8 mouse cellular contexts compared by ENCODE assay signal in genomic region chr19:5802011-5802786, GRCm38 (mm10). TPM values are rescaled to one million over a fixed set of nuclear protein-coding genes. Genes with fewer than 3 reads are reported as not detected.
A peak's percentile ranks its signal among the peaks of the same experiment; 100 is the strongest.
DNase-seq lines count a peak whose midpoint lies in the region; ATAC-seq and TF ChIP-seq lines count a peak whose summit lies in the region.

No protein-coding gene starts in this region.

- TF ChIP-seq CTCF in gastrocnemius, adult 2 months (IDR thresholded peaks at IDR 0.05): no peak
- TF ChIP-seq CTCF in hindbrain, postnatal 0 days (IDR thresholded peaks at IDR 0.05; ENCODE audit: low read depth): no peak
- TF ChIP-seq CTCF in left cerebral cortex, adult 2 months (IDR thresholded peaks at IDR 0.05): no peak

- H3K9ac ChIP-seq in hindbrain, postnatal 0 days (replicated peaks; ENCODE audit: low read length): peak overlapping the region; percentile 89

- intact Hi-C loops in gastrocnemius, adult 2 months (cut with DNase I): no loop called here
- intact Hi-C loops in left cerebral cortex, adult 2 months (cut with DNase I): loop anchor here (2.0 kb wide), 1 partner anchor 17 kb away; no protein-coding TSS in a partner anchor

- peaks cover 64% of the 10 kb centered on the region for H3K79me2 ChIP-seq in macrophage (ENCODE audit: inconsistent target)

- peak overlapping the region; percentile 100 for H3K27ac ChIP-seq in gastrocnemius, adult 2 months
- peak overlapping the region; percentile 100 for H3K27ac ChIP-seq in hindbrain, postnatal 0 days
- peak overlapping the region; percentile 100 for H3K27ac ChIP-seq in left cerebral cortex, adult 2 months
- peak overlapping the region; percentile 100 for H3K27ac ChIP-seq in macrophage

- no peaks in the 10 kb centered on the region for H3K27me3 ChIP-seq in hindbrain, postnatal 0 days (ENCODE audit: insufficient read depth, low read length)

- peaks cover 13% of the 10 kb centered on the region for H3K4me1 ChIP-seq in hindbrain, postnatal 0 days (ENCODE audit: insufficient read depth, low read length)

- H3K4me3 ChIP-seq in gastrocnemius, adult 2 months: peak overlapping the region; percentile 80
- H3K4me3 ChIP-seq in hindbrain, postnatal 0 days (ENCODE audit: low read length): peak overlapping the region; percentile 77
- peak overlapping the region; percentile 82 for H3K4me3 ChIP-seq in left cerebral cortex, adult 2 months
- peak overlapping the region; percentile 68 for H3K4me3 ChIP-seq in macrophage (ENCODE audit: inconsistent target)

- ATAC-seq in activated CD4-positive, CD25-positive, alpha-beta regulatory T cell, adult 4 months: peak; percentile 20
- peak; percentile 54 for ATAC-seq in common myeloid progenitor, adult 5-6 weeks (replicated peaks; ENCODE audit: low read depth, poor library complexity, severe bottlenecking)
- ATAC-seq in hindbrain, postnatal 0 days: no peak

- no peaks in the 10 kb centered on the region for H3K9me3 ChIP-seq in hindbrain, postnatal 0 days (ENCODE audit: low read length)

- H3K36me3 ChIP-seq in hindbrain, postnatal 0 days (ENCODE audit: insufficient read depth, low read length): peaks cover 10% of the 10 kb centered on the region; the same call in 1 of the 2 replicates
- H3K36me3 ChIP-seq in macrophage (ENCODE audit: inconsistent target): peaks cover 18% of the 10 kb centered on the region; the same call in 1 of the 2 replicates

- DNase-seq in gastrocnemius, adult 2 months: peak; percentile 96
- peak; percentile 98 for DNase-seq in hindbrain, postnatal 0 days (ENCODE audit: low spot score)
- DNase-seq in left cerebral cortex, adult 2 months (ENCODE audit: extremely low spot score in 1 of 2, low spot score in 2 of 2): peak; percentile 93 to 97
- peak; percentile 97 for DNase-seq in retina, postnatal 7 days (ENCODE audit: low read depth, low spot score)
- DNase-seq in urinary bladder, adult 18-20 months (ENCODE audit: low spot score in 2 of 2): peak; percentile 94 to 95

- under 1% methylated on average over 25 of the region's 25 CpGs for WGBS in hindbrain, postnatal 0 days
- WGBS in macrophage (ENCODE audit: missing documents): 0% methylated on average over 11 of the region's 25 CpGs

- peak overlapping the region; percentile 98 for H3K4me2 ChIP-seq in hindbrain, postnatal 0 days (ENCODE audit: low read depth, low read length)

RNA-seq across cellular contexts. Expression of gene Scyl1, which starts 31.0 kb away (rescaled TPM):
- polyA plus RNA-seq in activated CD4-positive, CD25-positive, alpha-beta regulatory T cell, adult 4 months (2017; shearing (Covaris generic)): 10 to 100 TPM in 1 of 2 experiments, 1 to 10 TPM in 1; 8.4 to 16.8 TPM
- 23.5 and 30.9 TPM in 2 replicates for total RNA-seq in common myeloid progenitor, adult 5-6 weeks (2017)
- total RNA-seq in gastrocnemius, adult 2 months (2021): 10 to 100 TPM; 71.2 to 78.6 TPM
- 84.1 and 96.6 TPM in 2 replicates for total RNA-seq in hindbrain, postnatal 0 days (2014; rRNA removed)
- polyA plus RNA-seq in hindbrain, postnatal 0 days (2015; fragmentation: Nextera tagmentation; extraction: Ambion mirVana): 73.3 and 76.2 TPM in 2 replicates
- 10 to 100 TPM; 92.0 to 98.0 TPM for total RNA-seq in left cerebral cortex, adult 2 months (2021)
- 100 to 1,000 TPM in 7 of 26 experiments, 10 to 100 TPM in 19; 63.9 to 148 (median 86.2) TPM for total RNA-seq in macrophage (2018; cell fraction: chromatin; rRNA removed)
- total RNA-seq in macrophage (2018; cell fraction: cytosol; rRNA removed): 10 to 100 TPM; 31.6 to 62.4 (median 45.0) TPM
- total RNA-seq in macrophage (2018; cell fraction: nucleus; rRNA removed): 100 to 1,000 TPM in 4 of 26 experiments, 10 to 100 TPM in 22; 42.7 to 104 (median 71.0) TPM
- polyA plus RNA-seq in macrophage (2018): 46.2 to 54.8 TPM (median 52.4 TPM) in 3 replicates
